Mouse (Mus musculus) adrenal gland, adult 2 months (tissue): ENCODE measurements around the gene Frmd8. TPM values are rescaled to one million over a fixed set of nuclear protein-coding genes. Genes with fewer than 3 reads are reported as not detected.
A peak's percentile ranks its signal among the peaks of the same experiment; 100 is the strongest.

Experiments
- DNase-seq: peaks from one replicate; pipeline ENCODE4 v3.0.0; 2021
- polyA plus RNA-seq: library from polyadenylated mRNA; depleted of rRNA; stranded (reverse); fragments of >200 nt; gene quantifications from 2 replicates; pipeline ENCODE4 v1.2.3, GENCODE M21; 2012
- total RNA-seq, 2 experiments: library from RNA; stranded (reverse); gene quantifications; 2 replicates each; pipeline ENCODE4 v1.2.3; 2021

Frmd8 gene
- total and polyA plus RNA-seq, 3 experiments, result 36.4 to 51.4 (median 41.2) TPM

DNA sequence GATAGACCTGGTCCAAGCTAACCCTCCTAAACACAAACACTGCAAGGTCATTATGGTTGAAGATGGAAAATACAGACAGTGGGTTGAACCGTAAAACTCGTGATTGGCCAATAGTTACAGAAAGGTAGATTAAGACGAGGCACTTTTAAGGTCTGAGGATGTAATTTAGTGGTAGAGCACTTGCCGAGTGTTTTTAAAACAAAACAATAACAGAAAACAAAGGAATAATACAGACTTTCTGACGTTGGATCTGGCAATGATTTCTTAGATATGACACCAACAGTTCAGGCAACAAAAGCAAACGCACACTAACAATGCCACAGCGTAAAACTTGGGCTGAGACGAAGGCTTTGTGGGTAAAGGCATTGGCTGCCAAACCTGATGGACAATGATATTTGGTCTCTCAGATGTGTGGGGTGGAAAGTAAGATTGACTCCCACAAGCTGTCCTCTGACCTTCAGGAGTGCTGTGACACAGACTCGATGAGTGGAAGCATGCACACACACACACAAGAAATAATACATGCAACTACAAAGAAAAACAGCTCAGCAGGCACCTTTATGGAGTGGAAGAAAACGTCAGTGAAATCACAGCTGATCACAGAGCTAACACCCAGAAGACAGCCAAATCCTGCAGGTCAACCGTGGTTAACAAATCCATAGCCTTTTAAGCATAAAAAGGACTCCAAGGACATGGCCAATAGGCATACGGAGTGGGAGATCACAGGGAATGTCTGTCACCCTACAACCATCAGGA is 36.8 kb downstream of the Frmd8 start:
- peak; percentile 32 for DNase-seq

DNA sequence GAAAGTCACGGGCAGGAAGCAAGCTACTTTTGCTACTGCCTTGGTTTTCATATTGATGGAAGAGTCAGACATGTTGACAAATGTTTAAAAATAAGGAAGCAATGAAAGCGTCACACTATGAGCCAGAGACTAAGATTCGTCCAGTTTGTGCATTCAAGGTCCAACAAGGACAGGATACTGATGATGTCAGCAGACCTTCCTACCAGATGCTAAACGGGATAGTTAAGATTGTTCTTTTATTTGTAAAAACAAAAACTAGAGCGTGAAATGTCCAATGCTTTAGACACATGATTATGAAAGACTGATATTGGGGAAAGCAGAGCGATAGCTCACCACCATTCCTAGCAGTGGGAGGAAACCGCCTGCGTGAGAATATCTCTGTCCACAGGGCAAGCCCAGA is 37.5 kb downstream of the Frmd8 start:
- peak; percentile 35 for DNase-seq

DNA sequence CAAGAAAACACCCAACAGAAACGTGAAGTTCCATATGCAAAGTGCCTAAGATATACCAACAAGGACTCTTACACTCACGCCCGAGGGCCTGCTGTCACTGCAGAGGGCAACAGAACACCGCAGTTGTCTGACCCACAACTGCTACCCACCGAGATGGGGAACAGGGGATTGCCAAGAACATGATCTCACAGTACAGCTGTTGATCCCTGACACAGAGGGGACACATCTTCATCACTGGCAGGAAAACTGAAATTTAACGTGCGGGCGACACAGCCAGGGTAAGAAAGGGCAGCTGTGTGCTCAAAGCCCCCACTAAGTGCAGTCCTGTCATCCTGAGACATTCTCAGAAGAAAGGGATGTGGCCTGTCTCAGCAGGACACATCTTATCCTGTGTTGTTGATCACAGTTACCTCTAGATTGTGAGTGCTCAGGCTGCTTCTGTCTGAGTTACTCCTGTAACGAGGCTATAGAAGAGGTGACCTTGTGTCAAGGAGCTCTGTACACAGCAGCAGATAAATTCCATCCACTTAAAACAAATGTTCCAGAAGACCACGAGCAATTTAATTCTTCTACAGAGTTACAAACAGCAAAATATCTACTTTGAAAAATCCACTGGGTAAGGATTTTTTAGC is 38.0 kb downstream of the Frmd8 start:
- DNase-seq, result peak; percentile 43

DNA sequence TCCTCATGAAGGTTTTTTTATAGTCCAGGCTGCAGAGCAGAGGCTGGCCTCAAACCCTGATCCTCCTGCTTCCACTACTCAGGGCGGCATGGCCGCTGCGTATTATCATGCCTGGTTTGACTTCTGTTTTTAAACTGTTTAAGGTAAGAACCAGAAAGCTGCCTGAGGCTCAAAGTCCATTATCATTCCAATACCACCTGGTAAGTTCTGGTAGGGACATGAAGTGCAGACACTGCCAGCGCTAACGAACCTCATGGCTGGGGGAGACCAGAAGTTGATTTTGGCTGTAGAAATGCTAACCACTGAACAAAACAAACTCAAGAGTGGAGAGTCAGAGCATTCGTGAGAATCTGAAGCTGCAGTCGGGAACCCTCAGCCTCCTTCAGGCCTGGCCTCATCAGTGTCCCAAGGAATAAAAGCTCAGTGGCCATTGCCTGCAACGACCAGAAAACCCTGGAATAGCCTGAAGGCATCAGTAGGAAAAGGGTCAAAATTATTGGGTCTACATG is 39.1 kb downstream of the Frmd8 start:
- DNase-seq, result peak; percentile 34

DNA sequence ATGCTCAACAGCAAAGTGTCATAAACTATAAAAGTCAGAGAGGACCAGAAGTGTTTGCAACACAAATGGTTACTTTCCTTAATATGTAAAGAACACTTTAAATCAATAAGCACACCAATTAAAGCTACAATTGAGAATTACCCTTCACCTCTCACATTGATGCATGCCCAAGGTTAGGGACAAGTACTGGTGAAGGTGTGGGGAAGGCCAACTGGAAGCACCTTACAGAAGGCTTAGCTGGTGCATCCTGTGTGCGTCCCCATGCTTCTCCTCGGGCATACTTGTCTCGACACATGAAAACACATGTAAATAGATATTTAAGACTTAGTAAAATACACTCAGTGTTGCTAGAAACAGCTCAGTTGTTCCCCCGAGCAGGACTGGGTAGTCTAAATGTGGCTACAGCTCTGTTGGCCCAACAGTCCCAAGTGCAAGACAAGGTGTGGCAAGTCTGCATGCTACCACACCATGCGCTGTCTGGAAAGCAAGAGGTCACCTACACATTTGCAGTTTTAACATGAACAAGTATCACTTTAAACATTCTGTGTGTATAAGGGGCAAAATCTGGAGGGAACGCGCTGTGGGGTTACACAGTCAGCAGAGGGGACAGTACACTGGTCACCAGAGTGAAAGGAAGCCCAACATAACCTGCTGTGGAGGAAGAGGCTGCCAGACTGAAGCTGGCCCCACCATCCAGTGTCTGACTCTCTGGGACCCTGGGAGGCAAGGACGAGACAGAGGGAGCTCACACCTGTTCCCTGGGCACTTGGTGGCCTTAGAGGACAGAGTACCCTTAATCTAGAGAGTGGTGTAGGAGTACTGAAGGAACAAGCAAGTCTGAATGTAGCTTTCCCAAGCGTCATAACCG is 39.8 kb downstream of the Frmd8 start:
- DNase-seq, result peak; percentile 33

DNA sequence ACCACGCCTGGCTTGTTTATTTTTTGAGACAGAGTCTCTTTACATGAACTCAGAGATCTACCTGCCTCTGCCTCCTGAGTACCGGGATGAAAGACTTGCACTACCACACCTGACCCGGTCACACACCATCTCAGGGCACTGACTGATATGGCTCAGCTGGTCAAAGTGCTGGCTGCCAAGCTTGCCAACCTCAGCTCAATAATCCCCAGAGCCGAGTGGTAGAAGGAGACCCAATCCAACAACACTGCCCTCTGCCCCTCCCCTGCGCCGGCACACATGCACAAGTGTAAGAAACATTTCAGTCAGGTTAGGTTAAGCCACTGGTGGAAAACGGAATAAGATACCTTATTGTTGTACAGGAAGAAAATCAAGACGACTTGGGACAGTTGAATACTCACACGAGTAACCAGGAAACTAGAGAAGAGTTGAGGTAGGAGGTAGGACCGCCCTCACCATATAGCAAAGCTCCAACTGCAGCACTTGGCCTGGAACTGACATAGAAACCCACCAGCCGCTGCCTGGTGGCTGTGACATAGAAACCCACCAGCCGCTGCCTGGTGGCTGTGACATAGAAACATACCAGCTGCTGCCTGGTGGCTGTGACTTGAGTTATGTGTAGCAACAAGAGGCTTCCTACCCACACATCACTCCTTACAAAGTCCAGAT is 40.7 kb downstream of the Frmd8 start:
- DNase-seq, result peak; percentile 49

DNA sequence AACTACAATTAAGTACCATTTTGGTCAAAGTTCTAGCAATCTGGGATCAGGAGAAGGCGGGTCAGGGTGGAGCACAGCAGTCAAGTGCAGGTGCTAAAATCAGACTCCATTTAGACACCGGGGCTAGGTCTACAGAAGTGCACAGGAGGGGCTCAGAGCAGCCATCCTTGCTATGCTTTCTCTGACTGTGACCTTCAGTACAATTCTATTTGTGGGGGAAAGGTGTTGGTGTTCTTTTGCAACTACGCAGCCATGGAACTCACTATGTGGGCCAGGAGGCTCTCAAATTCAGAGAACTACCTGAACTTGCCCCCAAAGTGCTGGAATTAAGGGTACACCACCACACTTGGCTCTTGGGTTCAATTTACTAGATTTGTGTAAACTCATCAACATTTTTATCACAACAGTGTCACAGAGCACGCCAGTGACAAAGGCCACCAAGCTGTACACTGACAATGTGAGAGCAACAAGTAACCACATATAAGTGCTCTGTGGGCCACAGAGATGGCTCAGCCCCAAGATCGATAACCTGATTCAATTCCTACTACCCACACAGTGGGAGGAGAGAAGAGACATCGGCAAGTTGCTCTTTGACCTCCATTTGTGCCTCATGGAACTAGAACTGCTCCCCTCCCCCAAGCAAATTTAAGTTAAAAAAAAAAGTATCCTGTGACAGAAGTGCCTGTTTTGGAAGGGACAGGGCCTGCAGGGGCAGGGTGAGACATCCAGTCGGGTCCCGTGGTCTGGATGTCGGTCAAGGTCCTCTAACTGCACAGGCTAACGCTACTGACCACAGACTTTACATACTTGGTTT is 41.6 kb downstream of the Frmd8 start:
- DNase-seq, result peak; percentile 71

DNA sequence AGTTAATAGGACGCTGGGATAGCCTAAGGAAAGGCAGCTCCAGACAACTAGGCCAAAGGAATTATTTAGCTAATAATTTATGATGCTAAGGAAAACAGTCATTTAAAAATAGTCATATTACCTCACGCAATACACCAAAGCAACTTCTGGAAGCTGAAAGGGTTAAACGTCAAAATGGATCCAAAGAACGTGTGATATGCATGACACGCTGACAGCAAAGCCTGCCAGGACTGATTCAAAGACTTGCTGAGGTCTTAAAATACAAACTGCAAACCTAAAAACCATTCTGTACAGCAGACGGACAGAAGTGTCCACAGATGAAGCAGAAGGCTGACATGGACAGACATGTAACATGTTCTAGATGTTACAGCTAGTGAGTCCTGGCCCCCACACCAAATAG is 42.7 kb downstream of the Frmd8 start:
- no peak for DNase-seq

DNA sequence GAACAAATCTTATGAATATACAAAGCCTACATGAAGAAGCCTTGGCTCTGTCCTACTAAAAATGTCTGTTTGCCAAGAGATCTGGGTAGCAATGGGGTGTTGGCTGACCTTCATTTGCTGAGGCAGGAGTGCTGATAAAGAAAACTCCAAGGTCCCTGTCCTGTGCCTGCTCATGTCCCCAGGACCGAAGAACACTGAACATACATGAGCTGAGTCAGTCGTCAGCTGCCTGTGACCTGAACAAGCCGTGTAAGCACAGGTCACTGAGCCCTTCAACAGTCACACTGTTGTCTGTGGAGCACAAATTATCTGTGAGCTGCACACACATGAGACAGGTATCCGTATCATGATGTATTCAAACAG is 43.1 kb downstream of the Frmd8 start:
- DNase-seq, result peak; percentile 74

DNA sequence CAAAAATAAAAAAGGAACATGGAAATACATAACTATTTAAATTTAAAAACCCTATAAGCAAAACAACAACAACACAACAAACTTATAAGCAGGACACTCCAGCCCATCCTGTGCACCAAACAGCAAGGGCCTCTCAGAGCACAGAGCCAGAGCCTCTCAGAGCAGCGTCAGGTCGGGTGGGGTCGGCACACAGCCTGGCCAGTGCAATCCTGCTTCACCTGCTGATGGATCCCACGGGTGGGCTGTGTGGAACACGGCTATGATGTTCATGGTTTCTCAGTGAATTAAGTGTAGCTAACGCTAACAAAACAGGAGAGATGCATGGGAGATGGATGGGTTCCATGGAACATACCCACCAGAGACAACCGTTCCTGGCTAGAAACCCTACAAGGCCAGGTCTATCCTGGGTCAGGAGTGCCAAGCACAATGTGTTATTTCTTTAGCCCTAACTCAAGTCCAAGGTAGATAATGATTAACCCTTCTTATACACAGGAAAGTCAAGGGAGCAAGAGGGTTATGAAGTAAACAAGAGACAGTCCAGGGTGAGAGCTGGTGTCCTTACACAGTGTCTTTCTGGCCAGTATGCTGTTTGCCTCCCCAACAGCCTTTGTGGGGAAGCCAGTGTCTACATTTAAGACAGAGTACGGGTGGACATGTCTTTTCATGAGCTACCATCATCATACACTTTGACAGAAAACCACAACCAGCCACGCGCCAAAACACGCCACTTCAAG is 43.7 kb downstream of the Frmd8 start:
- DNase-seq, result peak; percentile 23

DNA sequence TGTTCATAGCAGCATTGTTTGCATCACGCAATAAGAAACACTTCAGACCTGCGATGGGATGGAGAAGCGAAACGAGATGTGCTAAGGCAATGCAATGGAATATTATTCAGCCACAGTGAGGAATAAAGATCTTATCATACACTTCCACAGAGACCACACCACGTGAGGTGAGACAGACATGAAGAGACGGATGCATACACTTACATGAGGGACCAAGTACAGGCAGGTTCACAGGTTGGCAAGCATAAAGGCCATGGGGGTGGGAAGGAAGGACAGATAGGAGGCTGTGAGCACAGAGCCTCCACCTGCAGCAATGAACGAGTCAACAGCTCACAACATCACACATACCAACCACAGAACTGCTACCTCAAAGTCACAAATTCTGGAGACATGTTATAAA is 44.3 kb downstream of the Frmd8 start:
- DNase-seq, result no peak

DNA sequence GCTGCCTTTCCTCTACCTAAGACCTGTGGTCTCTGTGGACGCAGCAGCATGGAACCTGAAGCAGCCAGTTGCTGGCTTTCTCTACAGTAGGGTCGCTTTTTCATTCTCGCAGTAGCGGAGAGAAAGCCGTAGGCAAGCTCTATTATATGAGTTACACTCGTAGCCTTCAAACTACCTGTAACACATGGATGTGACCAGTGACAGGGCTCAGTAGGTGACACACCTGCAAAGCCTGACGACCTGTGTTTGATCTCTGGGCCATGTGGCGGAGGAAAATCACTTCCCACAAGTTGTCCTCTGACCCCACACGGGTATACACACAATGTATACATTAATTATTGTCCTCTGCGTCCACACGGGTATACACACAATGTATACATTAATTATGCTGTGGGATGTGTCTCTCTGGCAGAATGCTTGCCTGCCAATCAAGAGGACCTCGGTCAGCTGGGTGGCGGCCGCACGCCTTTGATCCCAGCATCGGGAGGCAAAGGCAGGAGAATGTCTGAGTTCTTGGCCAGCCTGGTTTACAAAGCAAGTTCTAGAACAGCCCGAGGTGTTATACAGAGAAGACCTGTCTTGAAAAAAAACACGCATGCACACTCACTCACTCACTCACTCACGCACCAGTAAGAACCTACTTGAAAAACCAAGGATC is 45.0 kb downstream of the Frmd8 start:
- no peak for DNase-seq

DNA sequence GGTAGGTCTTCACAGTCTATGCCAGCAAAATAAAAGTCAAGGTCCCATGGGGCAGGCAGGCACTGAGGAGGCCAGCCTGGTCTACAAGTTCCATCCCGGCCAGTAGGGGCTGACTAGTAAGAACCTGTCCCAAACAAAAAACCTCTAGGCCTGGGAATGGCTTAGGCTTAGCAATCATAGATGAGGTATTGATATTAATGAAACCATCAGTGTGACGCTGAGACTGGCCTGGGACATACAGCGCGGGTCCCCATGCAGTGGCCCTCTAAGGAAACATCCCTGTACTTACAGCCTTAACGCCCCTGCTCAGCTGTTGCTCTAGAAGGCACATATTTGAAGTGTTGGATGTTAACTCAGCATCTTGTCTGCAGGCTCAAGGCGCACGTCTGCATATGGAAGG is 46.2 kb downstream of the Frmd8 start:
- peak; percentile 46 for DNase-seq

DNA sequence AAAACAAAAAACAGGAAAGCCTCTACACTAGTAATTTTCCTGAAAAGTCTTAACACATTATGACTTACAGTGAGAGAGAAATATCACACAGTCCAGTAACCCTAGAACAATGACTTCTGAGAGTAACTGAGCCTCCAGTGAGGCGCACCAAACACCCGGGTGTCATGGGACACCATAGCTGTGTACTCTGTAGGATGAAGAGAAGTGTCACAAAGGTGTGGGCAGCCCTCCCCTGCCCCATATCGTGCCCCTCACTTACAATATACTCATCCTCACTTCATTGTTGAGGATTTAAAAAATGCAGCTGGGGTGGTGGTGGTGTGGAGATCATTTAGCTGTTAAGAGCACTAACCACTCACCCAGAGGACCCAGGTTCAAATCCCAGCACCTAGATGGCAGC is 46.9 kb downstream of the Frmd8 start:
- no peak for DNase-seq

DNA sequence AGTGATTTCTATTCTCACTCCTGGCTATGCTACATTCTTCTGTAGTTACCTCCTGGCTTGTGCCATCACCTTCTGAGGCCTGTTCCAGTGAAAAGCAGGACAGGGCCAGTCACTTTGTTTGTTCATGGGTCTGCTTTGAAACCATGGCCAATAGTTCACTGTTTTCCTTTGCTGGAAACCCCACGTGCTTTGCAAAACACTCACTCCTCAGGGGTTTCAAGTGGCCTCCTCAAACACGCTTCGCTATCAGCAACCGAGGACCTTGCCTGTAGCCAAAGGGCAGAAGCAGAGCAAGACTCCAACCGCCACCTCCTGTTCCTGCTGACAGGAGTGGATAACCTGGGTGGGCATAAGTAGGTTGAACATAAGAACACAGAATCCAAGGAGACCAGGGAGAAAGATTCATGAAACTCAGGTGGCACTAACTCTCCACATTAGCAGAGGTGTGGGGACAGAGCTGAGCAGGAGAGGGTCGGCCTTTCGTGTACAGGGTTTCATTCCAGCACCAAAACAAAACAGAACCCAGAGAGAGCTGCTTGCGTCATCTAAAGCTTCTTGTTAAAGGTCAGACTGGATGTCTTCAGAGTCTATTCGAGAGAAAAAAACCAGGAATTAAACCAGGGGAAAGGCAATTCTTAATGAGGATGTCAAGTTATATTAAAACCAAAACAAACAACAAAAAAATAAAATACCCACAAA is 47.5 kb downstream of the Frmd8 start:
- peak; percentile 46 for DNase-seq

DNA sequence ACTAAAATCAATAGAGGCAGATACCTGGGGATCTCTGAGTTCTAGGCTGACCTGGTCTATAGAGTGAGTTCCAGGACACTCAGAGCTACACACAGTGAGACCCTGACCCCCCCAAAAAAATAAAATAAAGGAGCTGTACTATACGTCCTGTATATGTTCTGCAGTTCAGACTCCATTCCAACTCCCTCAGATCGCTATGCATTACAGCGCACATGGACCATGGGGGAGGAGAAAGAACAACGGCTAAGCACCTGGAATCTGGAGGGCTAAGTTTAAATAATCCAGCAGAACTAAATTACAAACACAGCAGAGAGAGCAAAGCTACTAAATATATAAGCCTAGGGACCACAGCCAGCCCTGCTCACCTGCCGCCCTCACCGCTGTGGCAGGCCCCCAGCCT is 48.0 kb downstream of the Frmd8 start:
- no peak for DNase-seq

DNA sequence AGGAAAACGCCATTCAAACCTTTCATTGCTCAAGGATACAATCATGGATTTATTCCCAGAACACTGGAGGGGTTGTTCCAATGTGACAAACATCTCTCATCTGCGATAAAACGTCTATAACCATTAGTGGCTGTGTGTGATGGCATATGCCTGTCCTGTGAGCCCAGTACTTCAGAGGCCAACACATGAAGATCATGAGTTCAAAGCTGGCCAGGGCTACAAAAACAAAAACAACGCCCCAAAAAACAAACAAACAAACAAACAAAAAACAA is 48.4 kb downstream of the Frmd8 start:
- DNase-seq, result no peak

DNA sequence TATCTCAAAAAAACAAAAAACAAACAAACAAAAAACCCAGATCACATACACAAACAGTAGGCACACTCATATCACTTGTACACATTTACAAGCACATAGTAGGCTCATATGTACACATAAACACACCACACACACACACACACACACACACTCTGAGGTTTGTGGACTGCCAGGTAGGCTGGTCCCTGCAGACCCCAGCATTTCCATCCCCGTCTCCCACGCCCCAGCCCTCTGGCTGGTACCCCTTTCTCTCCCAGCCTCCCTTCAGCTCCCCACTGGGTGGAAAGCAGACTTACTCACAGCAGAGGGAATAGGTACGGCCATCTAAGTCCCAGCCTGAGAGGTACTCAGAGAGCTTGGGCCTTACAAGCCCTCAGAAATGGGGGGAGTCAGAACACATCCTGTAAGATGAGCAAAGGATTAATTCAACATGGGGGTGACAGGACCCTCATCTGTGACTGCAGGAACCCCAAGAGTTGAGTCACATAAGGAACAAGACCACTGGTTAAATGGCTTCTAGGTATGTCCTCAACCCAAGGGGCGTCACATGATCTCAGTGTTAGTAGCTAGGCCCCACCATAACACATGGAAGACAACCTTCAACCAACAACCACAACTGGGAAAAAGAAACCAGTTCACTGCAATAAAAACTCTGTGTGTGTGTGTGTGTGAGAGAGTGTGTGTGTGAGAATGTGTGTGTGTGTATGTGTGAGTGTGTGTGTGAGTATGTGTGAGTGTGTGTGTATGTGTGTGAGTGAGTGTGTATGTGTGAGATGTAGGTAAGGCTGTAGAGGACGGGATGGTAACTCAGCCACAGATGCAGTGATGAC is 49.0 kb downstream of the Frmd8 start:
- no peak for DNase-seq
